Mouse (Mus musculus) embryonic facial prominence, embryonic 14.5 days (tissue): ENCODE results near the gene C4bp. TPM values are rescaled to one million over a fixed set of nuclear protein-coding genes. Genes with fewer than 3 reads are reported as not detected.

Experiments
- ATAC-seq: fragments of 200-750 bp; cut with Nextera tagmentation; 2 replicates; pipeline ENCODE4 v1.8.0; 2017; ENCODE audit warnings: low read depth, moderate number of reproducible peaks, moderate TSS enrichment
- DNase-seq: peaks from one replicate; pipeline ENCODE4 v3.0.0-alpha.2; 2015; ENCODE audit warnings: low spot score
- H3K27ac ChIP-seq: fragments of 300-500 bp; sonication (generic); replicated peaks from 2 replicates; pipeline ENCODE4 v1.5.1; 2014; ENCODE audit warnings: low read depth, mild to moderate bottlenecking, low read length, moderate library complexity
- H3K27me3 ChIP-seq: fragments of 300-500 bp; sonication (generic); replicated peaks from 2 replicates; pipeline ENCODE4 v1.6.1; 2014; ENCODE audit warnings: low read length; ENCODE audit not compliant: control insufficient read depth, insufficient read depth
- H3K36me3 ChIP-seq: fragments of 300-500 bp; sonication (generic); 2 replicates; pipeline ENCODE4 v1.6.1; 2014; ENCODE audit warnings: low read length, mixed read lengths; ENCODE audit not compliant: control insufficient read depth, insufficient read depth
- H3K4me1 ChIP-seq: fragments of 300-500 bp; sonication (generic); 2 replicates; pipeline ENCODE4 v1.6.1; 2014; ENCODE audit warnings: antibody characterized with exemption, low read length; ENCODE audit not compliant: control insufficient read depth, insufficient read depth
- H3K4me2 ChIP-seq: fragments of 300-500 bp; sonication (generic); 2 replicates; pipeline ENCODE4 v1.6.1; 2014; ENCODE audit warnings: low read depth, mild to moderate bottlenecking, low read length, moderate library complexity, mixed read lengths
- H3K4me3 ChIP-seq: fragments of 300-500 bp; sonication (generic); 2 replicates; pipeline ENCODE4 v1.5.1; 2014; ENCODE audit warnings: low read depth, mild to moderate bottlenecking, low read length
- H3K9ac ChIP-seq: fragments of 300-500 bp; sonication (generic); 2 replicates; pipeline ENCODE4 v1.6.1; 2014; ENCODE audit warnings: low read depth, mild to moderate bottlenecking, low read length, moderate library complexity, mixed read lengths
- H3K9me3 ChIP-seq: fragments of 300-500 bp; sonication (generic); 2 replicates; pipeline ENCODE4 v1.6.1; 2016; ENCODE audit warnings: low read length; ENCODE audit not compliant: control insufficient read depth
- WGBS: fragments of 180-500 bp; shearing (Covaris S2); extraction: QIAGEN DNeasy Blood & Tissue Kit; methylation state at CpG from one replicate; pipeline ENCODE4 v1.1.7; 2014; 5-methylcytosine and 5-hydroxymethylcytosine counted together
- polyA plus RNA-seq: library from polyadenylated mRNA; unstranded; fragments of >200 nt; fragmentation: Nextera tagmentation; extraction: Ambion mirVana; gene quantifications from 2 replicates; pipeline ENCODE4 v1.2.1, GENCODE M21; 2014

C4bp gene
- polyA plus RNA-seq, 1 experiment from 2014 or later = not detected

- Histone ChIP-seq H3K27ac (no peak overlapping the region), H3K9ac (no peak overlapping the region), H3K4me1 (no peaks in the 10 kb centered on the region), H3K27me3 (no peaks in the 10 kb centered on the region), H3K9me3 (no peaks in the 10 kb centered on the region), H3K4me3 (no peak overlapping the region), H3K4me2 (no peak overlapping the region), H3K36me3 (no peaks in the 10 kb centered on the region)
- WGBS = 87% methylated on average over 2 of the region's 2 CpGs
- DNase-seq (no peak), ATAC-seq (no peak)
Observed at GRCm38 (mm10) chr1:130596291-130596690, 65.1 kb downstream of the C4bp start.

DNA sequence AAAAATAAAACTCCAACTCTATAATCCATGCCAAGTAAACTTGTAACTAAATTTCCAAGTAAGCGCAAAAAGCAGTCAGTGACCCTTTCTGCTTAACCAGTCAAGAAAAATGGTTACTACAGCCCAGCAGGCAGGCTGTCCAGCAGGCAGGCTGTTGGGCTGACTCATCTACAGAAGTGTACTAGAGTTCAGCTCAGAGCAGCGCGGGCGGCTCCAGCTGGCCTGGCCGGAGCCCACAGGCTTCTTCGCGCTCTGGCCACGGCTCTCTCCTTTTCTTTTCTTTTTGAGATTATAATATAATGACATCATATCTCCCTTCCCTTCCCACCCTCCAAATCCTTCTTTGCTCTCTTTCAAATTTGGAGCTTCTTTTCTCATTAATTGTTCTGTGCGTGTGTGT is 72.8 kb downstream of the C4bp start:
- H3K36me3 ChIP-seq = no peaks in the 10 kb centered on the region
- no peaks in the 10 kb centered on the region for H3K9me3 ChIP-seq
- no peak for DNase-seq
- H3K9ac ChIP-seq = no peak overlapping the region
- H3K27ac ChIP-seq = no peak overlapping the region
- no peak overlapping the region for H3K4me3 ChIP-seq
- no peaks in the 10 kb centered on the region for H3K4me1 ChIP-seq
- 85% methylated on average over 9 of the region's 9 CpGs for WGBS
- H3K4me2 ChIP-seq = no peak overlapping the region
- ATAC-seq = no peak
- H3K27me3 ChIP-seq = no peaks in the 10 kb centered on the region

Other genes with a start within 250 kb of the C4bp start
- gene Cd55b, start 238.6 kb downstream of the C4bp start, polyA plus RNA-seq = 0.38 TPM in 1 of 2 replicates, not detected in the other
- 23.6 and 23.8 TPM in 2 replicates for gene Cd55, start 198.9 kb downstream of the C4bp start, polyA plus RNA-seq
- gene Zp3r, start 32.0 kb downstream of the C4bp start, polyA plus RNA-seq = not detected in 2 replicates
- not detected in 2 replicates for gene Gm29427, start 54.2 kb upstream of the C4bp start, polyA plus RNA-seq
- 5.8 and 6.9 TPM in 2 replicates for gene Yod1, start 55.7 kb upstream of the C4bp start, polyA plus RNA-seq
- 8.0 and 9.6 TPM in 2 replicates for gene Pfkfb2, start 67.6 kb upstream of the C4bp start, polyA plus RNA-seq
- gene AA986860, start 70.3 kb upstream of the C4bp start, polyA plus RNA-seq = 4.3 and 4.5 TPM in 2 replicates
- gene Fcamr, start 139.3 kb upstream of the C4bp start, polyA plus RNA-seq = 0.13 and 0.22 TPM in 2 replicates
- not detected in 2 replicates for gene Pigr, start 165.1 kb upstream of the C4bp start, polyA plus RNA-seq
- not detected in 2 replicates for gene Fcmr, start 204.0 kb upstream of the C4bp start, polyA plus RNA-seq
- not detected in 2 replicates for gene Il24, start 225.8 kb upstream of the C4bp start, polyA plus RNA-seq
- not detected in 2 replicates for gene Il20, start 249.8 kb upstream of the C4bp start, polyA plus RNA-seq